Mouse (Mus musculus) olfactory bulb, adult 2 months (tissue): ENCODE measurements at regions not wholly inside any gene's neighbourhood (a gene's known extent, or its start where the extent isn't known, plus 50 kb on each side); places are given as distances from the start of the nearest gene placed in this dataset.

Experiments
- H3K27ac ChIP-seq: fragments of 200-500 bp; 2 replicates; pipeline ENCODE4 v1.5.1; 2012; ENCODE audit warnings: low read depth, low read length; ENCODE audit not compliant: insufficient read depth
- H3K4me1 ChIP-seq: fragments of 200-500 bp; 2 replicates; pipeline ENCODE4 v1.6.1; 2012; ENCODE audit warnings: low read length; ENCODE audit not compliant: control insufficient read depth, insufficient read depth
- H3K4me3 ChIP-seq: fragments of 200-500 bp; 2 replicates; pipeline ENCODE4 v1.5.1; 2012; ENCODE audit warnings: mild to moderate bottlenecking, low read depth, low read length, moderate library complexity; ENCODE audit not compliant: insufficient read depth
- CTCF ChIP-seq: fragments of 200-500 bp; IDR thresholded peaks from 2 replicates; pipeline ENCODE4 v1.5.1; 2012; ENCODE audit warnings: low read depth, mild to moderate bottlenecking, low read length, moderate library complexity; ENCODE audit not compliant: insufficient read depth
- POLR2A ChIP-seq: fragments of 200-500 bp; IDR thresholded peaks from 2 replicates; pipeline ENCODE4 v1.6.1; 2012; ENCODE audit warnings: mild to moderate bottlenecking, low read depth, low read length, moderate library complexity; ENCODE audit not compliant: insufficient read depth
- WGBS: fragments of 180-500 bp; shearing (Covaris S2); methylation state at CpG from one replicate; pipeline ENCODE4 v1.1.7; 2018; 5-methylcytosine and 5-hydroxymethylcytosine counted together

DNA sequence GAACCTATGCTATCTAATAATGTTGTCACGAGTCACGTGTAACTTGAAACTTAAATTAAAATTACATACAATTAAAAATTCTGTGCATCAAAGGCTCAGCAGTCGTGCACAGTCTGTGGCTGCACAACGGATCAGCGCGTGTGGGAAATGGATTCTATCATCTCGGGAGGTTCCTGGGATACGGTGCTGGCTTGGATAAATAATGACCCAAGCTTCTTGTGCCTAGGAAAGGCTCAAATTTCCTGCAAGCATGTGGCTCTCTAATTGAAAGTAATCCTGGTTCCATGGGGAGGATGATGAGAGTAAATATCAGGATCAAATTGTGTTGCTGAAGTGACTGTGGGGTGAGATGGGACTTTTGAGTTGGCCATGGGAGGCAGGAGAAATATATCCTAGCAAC is 792.2 kb downstream of the Robo1 start:
- Histone ChIP-seq H3K4me3 (no peak overlapping the region), H3K27ac (no peak overlapping the region), H3K4me1 (no peaks in the 10 kb centered on the region)
- 46% methylated on average over 8 of the region's 8 CpGs for WGBS
- TF ChIP-seq CTCF (no peak), POLR2A (no peak)

DNA sequence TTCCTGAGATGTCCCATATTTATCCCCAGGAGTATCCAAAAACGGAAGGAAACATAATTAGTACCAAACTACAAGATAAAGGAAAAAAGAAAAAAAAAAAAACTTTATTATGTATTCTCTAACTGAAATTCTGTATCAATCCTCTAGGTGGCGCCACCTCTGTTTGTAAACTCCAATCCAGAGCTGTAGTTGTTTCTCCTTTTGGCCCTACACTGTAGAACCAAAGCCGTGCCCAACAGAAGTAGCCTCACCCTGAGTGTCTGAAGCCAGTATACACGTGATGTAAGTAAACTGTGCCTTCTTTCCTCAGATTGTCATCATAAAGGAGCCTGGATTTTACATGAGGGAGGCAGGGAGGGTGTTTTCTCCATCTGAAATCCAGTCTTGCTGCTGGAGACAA is 790.7 kb downstream of the Robo1 start:
- no peaks in the 10 kb centered on the region for H3K4me1 ChIP-seq
- H3K27ac ChIP-seq: no peak overlapping the region
- WGBS: 23% methylated on average over 4 of the region's 4 CpGs
- no peak for TF ChIP-seq CTCF
- no peak for TF ChIP-seq POLR2A
- no peak overlapping the region for H3K4me3 ChIP-seq

- Histone ChIP-seq H3K4me3 (no peak overlapping the region), H3K4me1 (no peaks in the 10 kb centered on the region), H3K27ac (no peak overlapping the region)
- TF ChIP-seq POLR2A (no peak), CTCF (no peak)
- 47% methylated on average over 14 of the region's 14 CpGs for WGBS
Measured at GRCm38 (mm10) chr16:73097176-73097575, 789.1 kb downstream of the Robo1 start.

DNA sequence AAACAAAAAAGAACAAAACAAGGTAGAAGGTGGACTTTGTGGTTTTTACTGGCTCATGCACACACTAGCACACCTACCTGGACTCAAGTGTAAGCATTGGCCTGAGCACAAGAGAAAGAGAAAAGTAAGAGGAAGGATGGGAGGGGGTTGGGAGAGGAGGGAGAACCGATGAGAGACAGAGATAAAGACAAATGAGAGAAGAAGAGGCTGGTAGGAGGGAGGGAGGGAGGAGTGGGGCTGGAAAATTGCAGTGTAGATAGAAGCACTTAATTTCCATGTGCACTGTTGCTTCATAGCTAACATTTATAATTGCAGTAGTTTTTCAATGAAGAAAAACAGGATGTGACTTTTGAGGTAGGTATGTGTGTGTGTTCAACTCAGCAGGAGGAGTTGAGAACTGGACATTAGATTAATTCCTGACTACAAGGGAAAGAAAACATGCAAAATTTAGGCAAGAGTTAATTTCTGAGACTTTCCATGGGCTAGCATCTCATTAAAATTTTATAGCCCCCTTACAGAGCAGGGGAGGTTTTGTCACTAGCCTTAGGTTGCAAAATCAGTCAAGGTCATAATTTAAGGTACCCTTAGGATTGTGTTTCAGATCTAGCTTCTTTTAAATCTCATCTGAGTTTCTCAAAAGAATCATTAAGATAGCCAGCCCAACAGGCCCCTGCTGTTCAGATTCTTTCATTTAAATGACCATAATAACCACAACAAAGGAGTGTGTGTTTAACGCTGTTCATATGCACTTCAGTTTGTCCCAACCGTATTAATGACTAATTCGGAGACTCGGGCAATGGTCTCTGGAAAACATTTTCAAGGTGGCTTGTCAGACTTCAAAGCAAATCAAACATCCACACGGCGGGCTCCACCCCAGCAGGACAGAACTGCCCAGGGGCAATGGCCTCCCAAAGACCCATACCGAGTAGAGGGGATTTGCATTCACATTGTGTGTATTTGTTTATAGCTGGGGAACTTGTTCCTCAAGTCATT is 788.3 kb downstream of the Robo1 start:
- Histone ChIP-seq H3K4me3 (no peak overlapping the region), H3K27ac (no peak overlapping the region), H3K4me1 (no peaks in the 10 kb centered on the region)
- WGBS: 47% methylated on average over 8 of the region's 8 CpGs
- no peak for TF ChIP-seq CTCF
- TF ChIP-seq POLR2A: no peak
